Mouse (Mus musculus): Measurements from ENCODE around the gene Skint4.

The Skint4 gene

GRCm38 (mm10) chr4:112071716-112072115 lies at the start of gene Skint4:
Skint4 (plus strand) TSS chr4:112072016.
- DNase-seq (ENCODE audit: low spot score): no peak
